Mouse (Mus musculus) layer of hippocampus, adult 11-12 months (tissue): Measurements from ENCODE around the gene Ank2.

Source experiments
- DNase-seq: peaks from one replicate; pipeline ENCODE4 v3.0.0; 2022; ENCODE audit warnings: low spot score

Gene Ank2

GRCm38 (mm10) chr3:127498742-127499400 lies at the start of gene Ank2:
Gene Ank2 (minus strand): TSS chr3:127499350.
- peak; percentile 59 for DNase-seq

GRCm38 (mm10) chr3:127547882-127548281 lies 48.7 kb upstream of the Ank2 start:
- no peak for DNase-seq

GRCm38 (mm10) chr3:127544610-127545121 lies 45.5 kb upstream of the Ank2 start:
- DNase-seq = no peak

GRCm38 (mm10) chr3:127543976-127544375 lies 44.8 kb upstream of the Ank2 start:
- no peak for DNase-seq

- no peak for DNase-seq
Measured at GRCm38 (mm10) chr3:127539193-127539592, 40.0 kb upstream of the Ank2 start.

- DNase-seq = no peak
Measured at GRCm38 (mm10) chr3:127530293-127530692, 31.1 kb upstream of the Ank2 start.

GRCm38 (mm10) chr3:127529824-127530223 lies 30.7 kb upstream of the Ank2 start:
- DNase-seq = no peak

- DNase-seq = no peak
Measured at GRCm38 (mm10) chr3:127529210-127529609, 30.1 kb upstream of the Ank2 start.

- DNase-seq = peak; percentile 4
Measured at GRCm38 (mm10) chr3:127527465-127528034, 28.4 kb upstream of the Ank2 start.

- DNase-seq = no peak
Measured at GRCm38 (mm10) chr3:127525188-127525819, 26.2 kb upstream of the Ank2 start.

GRCm38 (mm10) chr3:127521156-127521555 lies 22.0 kb upstream of the Ank2 start:
- no peak for DNase-seq

- no peak for DNase-seq
Measured at GRCm38 (mm10) chr3:127520300-127520699, 21.1 kb upstream of the Ank2 start.

GRCm38 (mm10) chr3:127515251-127515650 lies 16.1 kb upstream of the Ank2 start:
- DNase-seq = no peak

GRCm38 (mm10) chr3:127513699-127514098 lies 14.5 kb upstream of the Ank2 start:
- DNase-seq = no peak

- no peak for DNase-seq
Measured at GRCm38 (mm10) chr3:127512794-127513335, 13.7 kb upstream of the Ank2 start.

GRCm38 (mm10) chr3:127511786-127512746 lies 12.9 kb upstream of the Ank2 start:
- no peak for DNase-seq

GRCm38 (mm10) chr3:127507878-127508783 lies 9.0 kb upstream of the Ank2 start:
- no peak for DNase-seq

GRCm38 (mm10) chr3:127498197-127498741 lies 881 bp downstream of the Ank2 start:
- peak; percentile 30 for DNase-seq

- no peak for DNase-seq
Measured at GRCm38 (mm10) chr3:127492663-127493062, 6.5 kb downstream of the Ank2 start.

GRCm38 (mm10) chr3:127487302-127487701 lies 11.8 kb downstream of the Ank2 start:
- no peak for DNase-seq
